Mouse (Mus musculus) erythroblast, embryonic 14.5 days (primary cell): ENCODE results near the gene Ankrd33.

Experiments
- GATA1 ChIP-seq: IDR thresholded peaks from 2 replicates; pipeline ENCODE4 v1.6.1; 2012; ENCODE audit warnings: low read length, inconsistent platforms, mixed read lengths
- TAL1 ChIP-seq: IDR thresholded peaks from 3 replicates; pipeline ENCODE4 v1.6.1; 2012; ENCODE audit warnings: low read length, inconsistent platforms, mixed read lengths

- TF ChIP-seq GATA1 = no peak
- TF ChIP-seq TAL1 = no peak
Observed at GRCm38 (mm10) chr15:101144176-101144575, 28.6 kb downstream of the Ankrd33 start.
